Mouse (Mus musculus): Measurements from ENCODE around the gene Nemf.
A peak's percentile ranks its signal among the peaks of the same experiment; 100 is the strongest.

Gene Nemf

DNA sequence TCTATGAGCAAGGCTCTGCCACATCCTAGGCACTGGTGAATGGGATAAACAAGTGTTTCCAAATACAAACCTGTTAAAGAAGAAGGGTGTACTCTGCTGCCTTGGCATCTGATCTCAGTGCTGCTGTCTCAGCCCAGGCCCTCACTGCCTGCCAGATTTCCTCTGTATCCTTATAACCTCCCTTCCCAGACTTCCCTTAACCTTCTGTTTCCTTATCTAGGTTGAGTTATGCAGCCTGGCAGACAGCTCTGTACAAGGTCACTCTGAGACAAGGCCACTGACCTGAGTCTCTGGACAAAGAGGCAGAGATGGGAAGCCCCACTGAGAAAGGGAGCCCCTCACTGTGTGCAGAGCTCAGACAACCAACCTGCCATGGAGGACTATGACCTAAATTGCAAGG is 38.5 kb downstream of the Nemf start:
- DNase-seq (ENCODE audit: low read depth in 2 of 2, low spot score in 2 of 2) = no peak

DNA sequence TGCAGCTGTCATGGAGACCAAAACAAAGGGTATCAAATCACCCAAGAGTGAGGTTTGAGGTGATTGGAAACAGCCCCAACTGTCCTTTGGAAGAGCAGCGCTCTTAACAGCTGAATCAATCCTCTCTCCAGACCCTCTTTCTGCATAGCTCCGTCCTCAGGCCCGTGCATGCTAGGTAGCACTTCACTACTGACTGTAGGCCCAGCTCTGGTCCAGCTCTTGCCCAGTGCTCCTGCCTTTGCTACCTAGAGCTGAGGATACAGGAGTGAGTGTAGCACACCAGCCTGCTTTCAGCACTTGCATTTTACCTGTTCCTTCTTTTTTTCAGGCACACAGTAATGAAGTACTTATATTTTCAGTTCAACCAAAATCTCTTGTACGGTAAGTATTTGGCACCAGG is 47.3 kb downstream of the Nemf start:
- DNase-seq (ENCODE audit: low read depth in 2 of 2, low spot score in 2 of 2) = no peak

DNA sequence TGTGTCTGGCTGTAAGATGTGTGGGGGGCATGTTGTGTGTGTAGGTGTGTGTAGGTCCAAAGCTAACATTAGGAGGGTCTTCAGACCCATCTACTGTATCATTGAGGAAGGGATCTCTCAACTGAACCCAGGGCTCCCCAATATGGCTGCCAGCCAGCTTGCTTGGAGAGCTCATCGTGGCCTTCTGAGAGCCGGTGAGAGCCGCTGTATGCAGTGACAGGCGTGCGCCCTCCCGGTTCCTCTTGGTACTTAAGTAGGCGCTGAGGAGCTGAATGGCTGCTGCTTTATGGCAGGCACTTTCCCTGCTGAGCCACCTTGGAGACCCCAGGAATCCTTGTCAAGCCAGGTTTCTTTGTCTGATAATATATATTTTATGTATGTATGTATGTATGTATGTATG is 50.6 kb downstream of the Nemf start:
- DNase-seq (ENCODE audit: low read depth in 2 of 2, low spot score in 2 of 2) = no peak

DNA sequence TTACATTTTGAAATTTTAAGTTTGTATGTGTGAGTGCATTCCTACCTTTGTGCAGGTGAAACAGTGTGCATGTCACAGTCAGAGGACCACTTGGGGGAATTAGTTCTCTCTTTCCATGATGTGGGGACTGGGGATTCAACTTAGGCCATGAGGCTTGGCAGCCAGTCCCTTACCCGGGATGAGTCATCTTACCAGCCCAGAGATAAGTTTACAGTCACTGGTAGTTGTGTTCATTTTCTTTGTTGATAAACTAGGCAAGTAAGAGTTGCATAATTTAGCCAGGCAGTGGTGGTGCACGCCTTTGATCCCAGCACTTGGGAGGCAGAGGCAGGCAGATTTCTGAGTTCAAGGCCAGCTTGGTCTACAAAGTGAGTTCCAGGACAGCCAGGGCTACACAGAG is 52.9 kb downstream of the Nemf start:
- DNase-seq (ENCODE audit: low read depth in 2 of 2, low spot score in 2 of 2) = no peak

DNA sequence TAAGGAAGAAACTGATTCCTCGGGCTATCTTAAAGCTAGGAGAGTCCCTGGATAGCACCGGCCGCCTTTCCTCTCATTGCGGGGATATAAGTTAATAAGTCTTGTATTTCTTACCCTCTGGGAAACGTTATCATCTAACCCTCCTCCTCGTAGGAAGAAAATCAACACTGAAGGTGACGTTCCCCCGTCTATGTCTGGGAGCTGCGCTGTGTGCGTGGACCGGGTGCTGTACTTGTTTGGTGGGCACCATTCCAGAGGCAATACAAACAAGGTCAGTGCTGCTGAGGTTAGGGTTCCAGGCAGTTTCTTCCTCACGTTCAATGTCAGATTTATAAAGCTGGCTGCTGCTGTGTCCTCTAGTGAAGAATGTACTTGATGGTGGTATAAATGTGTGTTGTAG is 54.8 kb downstream of the Nemf start:
- DNase-seq (ENCODE audit: low read depth in 2 of 2, low spot score in 2 of 2) = no peak

DNA sequence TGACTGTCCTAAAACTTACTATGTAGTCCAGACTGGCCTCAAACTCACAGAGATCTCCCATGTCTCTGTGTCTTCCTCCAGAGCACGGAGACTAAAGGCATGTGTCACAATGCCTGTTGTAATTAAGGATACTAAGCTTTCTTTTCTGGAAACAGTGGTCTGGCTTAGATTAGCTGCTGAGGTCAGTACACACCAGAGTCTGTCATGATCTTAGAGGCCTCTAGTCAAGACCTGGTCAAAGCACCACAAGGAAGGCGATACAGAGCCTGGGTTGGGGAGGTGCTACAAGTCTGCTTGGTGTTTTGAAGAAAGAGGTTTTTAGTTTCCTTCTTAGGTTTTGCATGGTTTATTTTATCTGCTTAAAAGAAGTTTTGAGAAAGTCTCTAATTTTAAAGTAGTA is 56.6 kb downstream of the Nemf start:
- DNase-seq (ENCODE audit: low read depth in 2 of 2, low spot score in 2 of 2) = no peak

DNA sequence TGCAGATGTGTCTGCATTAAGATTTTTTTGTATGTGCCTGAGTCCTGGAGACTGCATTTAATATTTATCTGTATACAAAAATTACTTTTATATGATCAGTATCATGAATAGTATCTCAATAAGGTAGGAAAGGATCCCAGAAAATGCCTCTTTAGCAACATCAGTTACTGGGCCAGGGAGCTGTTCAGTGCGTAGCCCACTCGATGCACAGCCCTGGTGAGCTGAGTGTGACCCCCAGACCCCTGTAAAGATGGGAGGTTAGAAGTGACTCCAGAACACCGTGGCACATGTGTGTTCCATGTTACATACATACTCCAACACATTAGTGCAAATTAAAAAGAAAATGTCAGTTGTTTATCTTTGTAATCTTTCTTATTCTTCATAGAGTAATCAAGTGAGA is 57.1 kb downstream of the Nemf start:
- no peak for DNase-seq (ENCODE audit: low read depth in 2 of 2, low spot score in 2 of 2)

DNA sequence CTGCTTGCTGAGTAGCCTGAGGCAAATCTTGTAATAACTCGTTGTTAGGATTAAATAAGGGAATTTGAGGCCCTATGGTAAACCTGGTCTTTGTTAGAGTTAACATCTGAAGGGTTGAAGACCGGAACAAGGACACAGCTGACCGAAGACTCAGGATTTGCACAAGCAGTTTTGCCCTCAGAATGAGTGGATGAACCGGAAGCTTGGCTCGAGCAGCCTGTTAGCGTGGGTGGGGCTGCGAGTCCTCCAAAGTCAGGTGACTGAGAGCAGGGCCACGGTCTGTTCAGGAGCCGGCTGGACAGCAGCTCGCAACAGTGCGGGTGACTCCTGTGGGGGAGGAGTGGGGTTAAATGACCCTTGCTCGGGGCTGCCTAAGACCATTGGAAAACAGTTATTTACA is 57.7 kb downstream of the Nemf start:
- DNase-seq (ENCODE audit: low read depth in 2 of 2, low spot score in 2 of 2) = no peak

DNA sequence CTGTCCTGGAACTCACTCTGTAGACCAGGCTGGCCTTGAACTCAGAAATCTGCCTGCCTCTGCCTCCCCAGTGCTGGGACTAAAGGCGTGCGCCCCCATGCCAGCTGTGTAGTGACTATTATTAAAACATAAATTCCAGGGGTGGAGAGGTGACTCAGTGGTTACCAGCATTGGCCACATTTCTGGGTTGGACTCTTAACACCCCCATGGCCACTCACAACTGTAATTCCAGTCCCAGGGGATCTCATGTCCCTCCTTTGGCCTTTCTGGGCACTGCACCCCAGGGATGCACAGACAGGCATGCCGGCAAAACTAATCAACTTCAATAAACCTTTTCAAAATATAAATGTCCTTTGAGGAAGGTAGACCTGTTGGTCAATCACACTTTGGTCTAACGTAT is 58.7 kb downstream of the Nemf start:
- DNase-seq (ENCODE audit: low read depth in 2 of 2, low spot score in 2 of 2) = no peak

DNA sequence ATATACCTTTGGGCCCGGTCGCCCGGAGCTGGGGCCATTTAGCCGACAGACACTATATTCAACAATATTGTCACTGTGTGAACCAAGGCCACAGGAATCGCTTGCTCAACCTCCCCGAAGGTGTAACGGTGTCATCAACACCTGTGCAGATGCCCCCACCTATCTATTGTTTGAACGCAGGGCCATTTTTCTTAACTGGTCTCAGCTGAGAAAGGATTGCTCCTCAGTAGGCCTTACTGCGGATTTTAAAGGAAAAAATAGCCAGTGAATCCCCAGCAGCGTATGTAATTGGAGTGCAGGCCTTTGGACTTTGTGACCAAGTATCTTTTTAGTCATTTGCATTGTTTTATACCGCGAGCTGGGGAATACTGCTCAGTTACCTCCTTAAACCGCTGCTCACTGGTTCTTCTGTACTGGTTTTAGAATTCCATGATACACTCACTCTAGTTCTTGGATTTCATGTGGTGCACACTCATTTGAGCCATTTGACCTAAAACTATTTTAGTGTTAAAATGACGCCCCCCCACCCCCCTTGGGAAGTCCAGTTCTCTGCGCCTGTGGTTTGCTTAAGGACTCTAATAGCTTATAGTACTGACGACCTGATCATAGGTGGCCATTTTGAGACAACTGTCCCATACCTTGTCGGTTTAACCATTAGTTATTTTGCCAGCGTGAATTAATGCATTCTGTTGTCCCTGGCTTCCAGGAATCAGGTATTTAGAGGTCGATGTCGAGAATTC is 59.4 kb downstream of the Nemf start:
- DNase-seq (ENCODE audit: low read depth in 2 of 2, low spot score in 2 of 2) = no peak

DNA sequence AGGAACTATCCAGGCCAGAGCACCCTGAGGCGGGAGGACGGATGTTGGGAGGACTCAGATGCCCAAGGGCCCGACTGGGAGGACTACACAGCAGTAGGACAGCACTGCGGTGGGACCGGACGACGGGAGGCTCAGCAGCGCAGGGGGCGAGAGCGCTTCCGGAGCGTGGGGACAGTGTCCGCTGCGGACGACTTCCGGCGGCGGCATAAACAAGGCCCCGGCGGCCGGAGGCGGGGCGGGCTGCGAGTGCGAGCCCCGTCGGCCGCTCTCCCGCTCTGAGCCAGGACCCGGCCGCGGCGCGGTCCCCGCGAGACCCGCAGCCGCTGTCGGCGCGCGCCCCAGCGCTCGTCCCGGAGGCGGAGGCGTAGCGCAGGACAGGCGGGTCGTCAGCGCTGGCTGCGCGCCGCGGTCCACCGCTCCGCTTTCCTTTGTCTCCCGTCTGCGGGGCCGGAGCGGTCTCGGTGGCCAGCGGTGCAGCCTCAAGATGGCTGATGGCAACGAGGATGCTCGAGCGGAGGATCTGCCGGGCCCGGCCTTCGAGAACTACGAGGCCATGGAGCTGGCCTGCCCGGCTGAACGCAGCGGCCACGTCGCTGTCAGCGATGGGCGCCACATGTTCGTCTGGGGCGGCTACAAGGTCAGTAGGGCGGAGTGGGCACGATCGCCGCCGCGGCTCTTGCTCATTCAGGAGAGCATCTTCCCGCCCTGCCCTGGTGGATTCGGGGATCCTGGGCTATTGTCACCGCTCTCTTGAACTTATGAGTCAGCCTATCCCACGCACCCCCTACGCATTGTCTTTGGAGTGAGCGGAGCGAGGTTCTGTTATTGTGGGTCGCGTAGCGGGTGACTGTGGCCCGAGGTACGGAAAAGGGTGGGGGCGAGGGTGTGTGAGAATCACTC is 60.2 kb downstream of the Nemf start, which contains the start of gene Klhdc2:
Gene Klhdc2, plus strand, starts transcription at position 171 of the 900 bp plus-strand sequence.
- DNase-seq (ENCODE audit: low read depth in 2 of 2, low spot score in 2 of 2) = peak; percentile 58 to 72

DNA sequence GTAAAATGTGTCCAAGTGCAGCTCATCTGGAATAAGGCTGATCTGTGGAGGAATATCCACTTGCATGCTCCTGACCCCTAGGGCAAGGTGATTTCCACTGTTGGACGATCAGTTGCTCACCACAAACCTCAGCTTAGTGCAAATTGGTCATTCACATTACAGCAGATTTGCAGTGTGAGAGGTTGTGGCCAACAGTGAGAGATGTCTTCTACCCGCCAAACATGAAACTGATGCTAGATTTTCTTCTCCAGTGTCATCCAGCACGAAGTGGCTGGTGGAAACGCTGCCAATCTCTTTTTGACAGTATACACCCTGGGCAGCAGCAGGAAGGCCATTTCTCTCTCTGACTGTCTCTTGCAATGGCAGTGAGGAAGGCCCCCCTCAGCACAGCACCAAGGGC is 61.3 kb downstream of the Nemf start:
- no peak for DNase-seq (ENCODE audit: low read depth in 2 of 2, low spot score in 2 of 2)

DNA sequence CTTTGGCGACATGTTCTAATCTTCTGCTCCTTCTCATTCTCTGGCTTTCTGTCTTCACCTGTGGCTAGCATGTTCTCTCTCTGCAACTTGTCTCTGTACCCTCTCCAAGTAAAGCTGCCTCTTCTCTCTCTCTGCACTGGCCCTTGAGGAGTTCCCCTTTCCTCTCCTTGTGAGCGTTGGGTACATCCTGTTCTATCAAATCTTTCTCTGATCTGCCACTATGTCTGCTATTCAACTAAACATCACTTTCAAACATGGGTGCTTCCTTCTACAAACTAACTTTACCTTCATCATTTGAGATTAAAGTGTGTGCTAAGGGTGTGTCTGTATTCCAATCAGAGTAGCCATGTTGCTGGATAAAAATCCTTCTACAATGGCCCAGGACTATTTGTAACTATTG is 62.0 kb downstream of the Nemf start:
- DNase-seq (ENCODE audit: low read depth in 2 of 2, low spot score in 2 of 2) = peak in 1 of 2 experiments; percentile 17

DNA sequence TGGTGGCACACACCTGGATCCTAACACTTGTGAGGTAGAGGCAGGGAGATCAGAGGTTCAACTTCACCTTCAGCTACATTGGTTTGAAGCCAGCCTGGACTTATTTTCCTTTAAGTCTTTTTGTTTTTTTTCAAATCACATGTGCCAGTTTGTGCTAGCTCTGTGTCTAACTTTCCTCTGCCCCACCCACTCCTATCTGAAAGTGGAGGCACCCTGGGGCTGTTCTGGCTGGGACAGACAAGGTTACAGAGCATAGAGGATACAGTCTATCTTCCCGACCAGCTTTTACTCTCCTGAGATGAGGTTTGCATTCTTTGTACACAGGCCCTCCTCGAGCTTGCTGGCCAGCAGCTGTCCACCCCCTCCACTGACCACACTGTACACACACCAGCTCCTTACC is 63.1 kb downstream of the Nemf start:
- no peak for DNase-seq (ENCODE audit: low read depth in 2 of 2, low spot score in 2 of 2)

DNA sequence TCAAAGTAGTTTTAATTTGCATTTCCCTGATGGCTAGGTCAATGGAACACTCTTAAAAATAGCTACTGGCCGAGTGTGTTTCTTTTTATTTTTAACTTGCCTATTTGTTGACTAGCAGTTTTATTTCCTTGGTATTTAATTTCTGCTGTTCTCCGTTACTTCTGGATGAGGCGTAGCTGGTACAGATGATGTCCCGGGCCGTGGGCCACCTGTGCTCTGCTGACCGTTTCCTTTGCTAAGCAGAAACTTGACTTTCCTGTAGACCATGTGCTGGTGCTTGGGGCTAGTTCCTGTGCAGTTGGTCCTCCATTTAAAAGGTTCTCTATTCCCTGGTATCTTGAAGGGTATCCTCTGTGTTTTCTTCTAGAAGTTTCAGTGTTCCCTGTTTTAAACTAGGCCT is 64.6 kb downstream of the Nemf start:
- DNase-seq (ENCODE audit: low read depth in 2 of 2, low spot score in 2 of 2) = no peak

DNA sequence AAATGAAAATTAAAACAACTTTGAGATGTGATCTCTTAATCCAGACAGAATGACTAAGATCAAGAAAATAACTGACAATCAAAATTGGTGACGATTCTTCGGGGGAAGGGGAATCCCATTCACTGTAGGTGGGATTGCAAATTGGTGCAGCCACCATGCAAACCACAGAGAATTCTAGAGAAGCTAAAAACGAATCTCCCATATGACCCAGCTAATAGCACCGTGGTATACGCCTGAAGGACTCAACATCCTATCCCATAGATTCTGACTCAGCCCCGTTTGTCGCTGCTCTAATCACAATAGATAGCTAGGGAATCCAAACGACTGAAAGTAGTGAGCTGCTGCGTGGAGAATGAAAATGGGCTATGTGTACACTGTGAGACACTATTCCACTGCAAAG is 68.3 kb downstream of the Nemf start:
- no peak for DNase-seq (ENCODE audit: low read depth in 2 of 2, low spot score in 2 of 2)

DNA sequence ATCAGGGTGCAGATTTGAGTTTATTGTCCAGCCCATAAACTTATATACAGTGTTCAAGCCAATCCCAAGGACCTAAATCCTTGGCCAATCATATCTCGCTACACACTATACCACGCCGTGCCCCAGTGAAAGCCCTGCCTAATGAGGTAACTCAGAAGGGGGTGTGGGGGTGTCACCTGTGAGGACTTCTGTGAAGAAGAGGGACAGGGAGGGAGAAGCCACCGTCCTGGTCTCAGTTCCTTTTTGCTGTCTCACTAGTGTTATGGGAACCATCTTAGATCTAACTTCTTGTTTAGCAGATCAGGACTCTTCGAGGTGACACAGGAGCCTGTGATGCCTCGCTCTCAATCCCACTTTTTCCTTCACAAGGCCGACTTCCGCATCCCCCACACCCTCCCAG is 69.4 kb downstream of the Nemf start:
- DNase-seq (ENCODE audit: low read depth in 2 of 2, low spot score in 2 of 2) = no peak

DNA sequence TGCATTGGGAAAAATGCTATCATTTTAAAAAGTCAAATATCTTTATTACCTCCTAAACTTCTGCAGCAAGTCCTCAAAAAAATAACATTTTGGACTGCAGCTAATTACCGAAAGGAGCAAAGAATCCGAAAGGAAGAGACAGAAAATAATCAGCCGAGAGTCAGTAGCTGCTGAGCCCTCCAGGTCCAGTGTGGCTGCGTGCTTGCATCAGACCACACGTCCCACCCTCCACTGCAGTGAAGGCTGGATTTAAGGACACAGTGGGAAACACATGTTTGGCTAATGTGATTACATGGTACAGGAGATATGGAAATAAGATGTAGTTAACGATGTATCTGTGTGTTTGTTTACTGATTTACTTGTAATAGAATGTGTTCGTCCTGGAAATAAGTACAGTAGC is 73.8 kb downstream of the Nemf start:
- no peak for DNase-seq (ENCODE audit: low read depth in 2 of 2, low spot score in 2 of 2)

DNA sequence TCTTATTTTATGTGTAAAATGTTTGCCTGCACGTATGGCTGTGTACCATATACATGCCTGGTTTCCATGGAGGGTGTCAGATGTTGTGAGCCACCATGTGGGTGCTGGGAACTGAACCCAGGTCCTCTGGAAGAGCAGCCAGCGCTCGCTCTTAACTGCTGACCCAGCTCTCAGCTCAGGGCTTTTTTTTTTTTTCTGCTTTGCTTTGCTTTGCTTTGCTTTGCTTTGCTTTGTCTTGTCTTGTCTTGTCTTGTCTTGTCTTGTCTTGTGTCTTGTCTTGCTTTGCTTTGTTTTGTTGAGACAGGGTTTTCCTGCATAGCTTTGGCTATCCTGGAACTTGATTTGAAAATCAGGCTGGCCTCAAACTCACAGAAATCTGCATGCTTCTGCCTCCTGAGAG is 76.0 kb downstream of the Nemf start:
- DNase-seq (ENCODE audit: low read depth in 2 of 2, low spot score in 2 of 2) = no peak

DNA sequence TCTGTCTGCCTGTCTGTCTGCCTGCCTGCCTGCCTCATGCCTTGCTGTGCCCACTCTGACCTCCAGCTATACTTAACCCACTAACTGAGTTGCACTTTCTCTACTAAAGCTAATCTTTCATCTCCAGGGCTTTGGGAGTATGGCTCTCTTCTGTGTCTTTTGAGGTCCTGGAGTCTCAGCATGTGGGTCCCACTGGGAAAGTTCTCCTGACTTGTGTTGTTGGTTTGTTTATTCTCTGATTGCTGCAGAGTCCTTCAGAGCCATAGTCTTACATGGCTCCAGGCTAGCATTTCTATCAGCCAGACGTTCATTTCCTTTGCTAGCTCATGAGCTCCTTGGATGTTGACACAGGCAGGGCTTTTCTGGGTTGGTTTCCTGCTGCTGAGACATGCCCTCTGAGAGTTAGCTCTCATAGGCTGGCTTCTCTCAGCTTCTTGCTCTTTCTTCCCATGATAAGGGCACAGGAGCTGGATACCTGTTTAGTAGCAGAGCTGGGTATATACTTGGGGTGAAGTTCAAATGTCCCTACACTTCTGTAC is 77.0 kb downstream of the Nemf start:
- DNase-seq (ENCODE audit: low read depth in 2 of 2, low spot score in 2 of 2) = no peak

DNA sequence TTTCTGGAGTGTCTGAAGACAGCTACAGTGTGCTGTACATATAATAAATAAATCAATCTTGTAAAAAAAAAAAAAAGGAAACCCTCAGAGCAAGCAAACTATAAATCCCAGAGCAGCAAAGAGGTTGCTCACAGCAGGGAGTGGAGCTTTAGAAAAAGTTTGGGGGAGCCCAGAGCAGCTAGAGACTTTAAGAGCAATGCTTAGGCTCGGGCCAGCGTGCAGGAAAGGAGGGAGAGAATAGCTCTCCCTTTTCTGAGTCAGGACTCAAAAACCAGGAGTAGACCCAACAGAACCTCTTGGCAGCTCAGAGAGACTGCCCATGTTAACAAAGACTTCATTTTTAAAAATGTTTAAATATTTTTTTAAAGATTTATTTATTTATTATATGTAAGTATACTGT is 88.0 kb downstream of the Nemf start:
- DNase-seq (ENCODE audit: low read depth in 2 of 2, low spot score in 2 of 2) = no peak

DNA sequence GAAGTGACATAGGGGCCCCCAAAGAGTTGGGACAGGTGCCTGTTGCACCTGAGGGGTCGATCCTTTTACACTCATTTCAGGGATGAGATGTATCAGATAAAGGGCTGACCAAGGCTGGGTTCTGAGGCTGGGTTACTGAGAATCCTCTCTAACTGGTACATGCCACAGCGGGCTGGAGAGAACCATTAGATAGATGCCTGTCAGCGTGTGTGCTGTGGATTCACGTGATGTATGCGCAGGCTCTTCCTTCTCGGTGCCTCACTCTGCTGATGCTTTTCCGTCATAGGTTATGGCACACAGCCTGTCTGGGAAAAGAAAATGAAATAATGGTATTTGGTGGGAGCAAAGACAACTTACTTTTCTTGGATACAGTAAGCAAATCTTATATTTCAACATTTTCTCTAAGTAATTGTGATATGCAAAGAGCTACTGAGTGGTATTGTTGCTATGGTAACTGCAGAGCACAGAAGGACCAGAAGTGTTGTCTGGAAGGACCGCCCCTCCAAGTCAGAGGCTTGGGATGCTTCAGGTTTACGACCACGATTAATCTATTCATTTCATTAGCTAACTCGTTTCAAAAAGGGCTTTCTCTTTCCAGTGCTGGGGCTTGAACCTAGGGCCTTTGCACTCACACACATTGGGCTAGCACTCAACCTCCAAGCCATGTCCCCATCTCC is 88.9 kb downstream of the Nemf start:
- DNase-seq (ENCODE audit: low read depth in 2 of 2, low spot score in 2 of 2) = no peak
